Mouse (Mus musculus) pancreas, adult 10 weeks (tissue): Measurements from ENCODE around the gene 2310061I04Rik. TPM values are rescaled to one million over a fixed set of nuclear protein-coding genes. Genes with fewer than 3 reads are reported as not detected.

ENCODE experiments used
- polyA plus RNA-seq: library from polyadenylated mRNA; stranded (reverse); fragments of 350-450 nt; fragmentation: Illumina TruSeq; extraction: RNeasy Lipid Tissue Mini Kit (QIAGEN cat#74804); gene quantifications from one replicate; pipeline ENCODE4 v1.2.3, GENCODE M21; 2015; ENCODE audit warnings: low read depth, low replicate concordance; ENCODE audit not compliant: insufficient read depth

The 2310061I04Rik gene
- 16.8 TPM for polyA plus RNA-seq

GRCm38 (mm10) chr17:35896781-35897643 lies at the start of gene 2310061I04Rik:
Gene 2310061I04Rik, minus strand, starts transcription at chr17:35897431.

GRCm38 (mm10) chr17:35916297-35917142 lies 19.3 kb upstream of the 2310061I04Rik start, which contains the start of the genes Mrps18b and Ppp1r10:
Gene Mrps18b, minus strand, starts transcription at chr17:35916389.
Gene Ppp1r10, plus strand, starts transcription at chr17:35916434.

GRCm38 (mm10) chr17:35909919-35910369 lies 12.7 kb upstream of the 2310061I04Rik start, which contains the start of gene Atat1:
Gene Atat1, minus strand, starts transcription at chr17:35910075.

GRCm38 (mm10) chr17:35879245-35880057 lies 17.8 kb downstream of the 2310061I04Rik start, which contains the start of gene Dhx16:
Gene Dhx16, plus strand, starts transcription at chr17:35879819.

GRCm38 (mm10) chr17:35865481-35866280 lies 31.6 kb downstream of the 2310061I04Rik start, which contains the start of gene Ppp1r18:
Gene Ppp1r18, plus strand, starts transcription at chr17:35865593.

GRCm38 (mm10) chr17:35861198-35861857 lies 35.9 kb downstream of the 2310061I04Rik start, which contains the start of gene Nrm:
Gene Nrm, plus strand, starts transcription at chr17:35861318.

Other genes starting within 250 kb of the 2310061I04Rik start
- gene Vars2, start 229.8 kb downstream of the 2310061I04Rik start, polyA plus RNA-seq = 5.8 TPM
- gene Gtf2h4, start 223.7 kb downstream of the 2310061I04Rik start, polyA plus RNA-seq = 4.2 TPM
- 10.7 TPM for gene Ddr1, start 192.8 kb downstream of the 2310061I04Rik start, polyA plus RNA-seq
- 6.9 TPM for gene Ier3, start 75.7 kb downstream of the 2310061I04Rik start, polyA plus RNA-seq
- 16.0 TPM for gene Flot1, start 74.2 kb downstream of the 2310061I04Rik start, polyA plus RNA-seq
- 29.3 TPM for gene Tubb5, start 59.1 kb downstream of the 2310061I04Rik start, polyA plus RNA-seq
- 2.3 TPM for gene Mdc1, start 55.9 kb downstream of the 2310061I04Rik start, polyA plus RNA-seq
- gene Nrm, start 36.1 kb downstream of the 2310061I04Rik start, polyA plus RNA-seq = 0.76 TPM
- 9.8 TPM for gene Ppp1r18, start 31.8 kb downstream of the 2310061I04Rik start, polyA plus RNA-seq
- 72.9 TPM for gene Dhx16, start 17.6 kb downstream of the 2310061I04Rik start, polyA plus RNA-seq
- gene Atat1, start 12.6 kb upstream of the 2310061I04Rik start, polyA plus RNA-seq = 9.7 TPM
- gene Mrps18b, start 19.0 kb upstream of the 2310061I04Rik start, polyA plus RNA-seq = 23.0 TPM
- 11.8 TPM for gene Ppp1r10, start 19.0 kb upstream of the 2310061I04Rik start, polyA plus RNA-seq
- 22.7 TPM for gene Abcf1, start 72.3 kb upstream of the 2310061I04Rik start, polyA plus RNA-seq
- 11.9 TPM for gene Gnl1, start 82.4 kb upstream of the 2310061I04Rik start, polyA plus RNA-seq
- 6.7 TPM for gene Prr3, start 82.8 kb upstream of the 2310061I04Rik start, polyA plus RNA-seq
- 3.1 TPM for gene H2-T24, start 123.1 kb upstream of the 2310061I04Rik start, polyA plus RNA-seq
- 29.4 TPM for gene H2-T23, start 135.4 kb upstream of the 2310061I04Rik start, polyA plus RNA-seq
- gene H2-T22, start 145.3 kb upstream of the 2310061I04Rik start, polyA plus RNA-seq = 16.3 TPM
- gene Gm6034, start 145.5 kb upstream of the 2310061I04Rik start, polyA plus RNA-seq = not detected
- not detected for gene Gm11127, start 160.9 kb upstream of the 2310061I04Rik start, polyA plus RNA-seq
- gene Gm19684, start 224.2 kb upstream of the 2310061I04Rik start, polyA plus RNA-seq = not detected
- gene Gm7030, start 232.0 kb upstream of the 2310061I04Rik start, polyA plus RNA-seq = not detected